Mouse (Mus musculus): Measurements from ENCODE around the gene Nab1. TPM values are rescaled to one million over a fixed set of nuclear protein-coding genes. Genes with fewer than 3 reads are reported as not detected.

Gene Nab1
- total and polyA plus RNA-seq, 3 experiments: 26.7 to 40.3 TPM; not detected in 1

DNA sequence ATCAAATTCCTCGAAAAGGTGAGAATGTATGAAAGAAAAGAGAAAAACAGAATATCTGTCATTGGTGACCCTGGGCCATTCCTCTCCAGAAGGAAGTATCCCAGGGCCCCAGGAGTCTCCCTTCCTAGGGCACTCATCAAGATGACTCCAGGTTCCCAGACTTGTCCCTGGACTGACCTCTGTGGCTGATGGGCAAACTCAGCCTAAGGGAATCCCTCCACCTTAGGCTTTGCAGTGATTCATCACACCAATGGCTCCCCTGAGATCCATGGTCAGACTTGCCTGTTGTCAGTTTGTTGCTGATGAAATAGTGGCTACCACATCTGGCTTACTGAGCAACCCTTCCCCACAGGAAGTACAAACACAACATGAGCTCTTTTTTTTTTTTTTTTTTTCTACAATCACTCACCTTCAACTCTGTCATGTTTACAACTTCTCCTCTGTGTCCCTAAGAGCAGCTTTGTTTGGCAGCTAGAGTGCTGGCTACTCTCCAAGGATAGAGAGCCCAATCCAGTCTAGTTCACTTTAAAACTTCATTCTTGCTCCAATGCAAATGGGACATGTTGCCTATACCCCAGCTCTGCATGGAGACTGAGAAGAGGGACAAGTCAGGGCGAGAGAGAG is 72.5 kb downstream of the Nab1 start:
- H3K4me3 ChIP-seq (ENCODE audit: control insufficient read depth in 1 of 2, insufficient read depth in 1 of 2, low read depth in 2 of 2, low read length in 2 of 2): no peak overlapping the region
- no peak overlapping the region for H3K27ac ChIP-seq (ENCODE audit: control insufficient read depth, low read depth, low read length)
- no peak overlapping the region for H3K9ac ChIP-seq (ENCODE audit: control insufficient read depth, low read depth, low read length, poor library complexity, severe bottlenecking)
- H3K79me2 ChIP-seq (ENCODE audit: control insufficient read depth, insufficient read depth, low read length, poor library complexity): no peaks in the 10 kb centered on the region
- H3K4me1 ChIP-seq (ENCODE audit: control insufficient read depth in 1 of 2, insufficient read depth in 2 of 2, low read length in 2 of 2): no peaks in the 10 kb centered on the region; a peak in 1 of 4 replicates
- no peak for DNase-seq (ENCODE audit: low read depth, low spot score)
- no peaks in the 10 kb centered on the region for H3K9me3 ChIP-seq (replicated peaks; ENCODE audit: insufficient read depth, low read length)
- TF ChIP-seq MAZ (IDR thresholded peaks at IDR 0.05; ENCODE audit: low read depth, low read length) (no peak), TCF12 (IDR thresholded peaks at IDR 0.05; ENCODE audit: low read depth, low read length) (no peak), MXI1 (IDR thresholded peaks at IDR 0.05; ENCODE audit: low read depth, low read length) (no peak), POLR2A (IDR thresholded peaks at IDR 0.05; ENCODE audit: control insufficient read depth in 1 of 2, insufficient read depth in 1 of 2, low read depth in 1 of 2, low read length in 2 of 2, poor library complexity in 1 of 2) (no peak), NRF1 (IDR thresholded peaks at IDR 0.05; ENCODE audit: insufficient read depth, low read depth, low read length, poor library complexity, severe bottlenecking) (no peak), SIN3A (IDR thresholded peaks at IDR 0.05; ENCODE audit: low read length) (no peak), MAFK (IDR thresholded peaks at IDR 0.05; ENCODE audit: borderline replicate concordance, low read depth, low read length) (no peak), ZMIZ1 (IDR thresholded peaks at IDR 0.05; ENCODE audit: low read depth, low read length) (no peak), GATA1 (IDR thresholded peaks at IDR 0.05; ENCODE audit: low read depth, low read length) (no peak), NELFE (IDR thresholded peaks at IDR 0.05; ENCODE audit: low read depth, low read length) (no peak), JUND (IDR thresholded peaks at IDR 0.05; ENCODE audit: low read depth, low read length) (no peak)
- H3K27me3 ChIP-seq (ENCODE audit: control insufficient read depth in 1 of 2, insufficient read depth in 2 of 2, low read length in 2 of 2): no peaks in the 10 kb centered on the region
- H3K36me3 ChIP-seq (ENCODE audit: control insufficient read depth in 1 of 2, insufficient read depth in 2 of 2, low read length in 2 of 2): peaks cover 0 to 3% of the 10 kb centered on the region in 2 experiments; a peak in 1 of 4 replicates

DNA sequence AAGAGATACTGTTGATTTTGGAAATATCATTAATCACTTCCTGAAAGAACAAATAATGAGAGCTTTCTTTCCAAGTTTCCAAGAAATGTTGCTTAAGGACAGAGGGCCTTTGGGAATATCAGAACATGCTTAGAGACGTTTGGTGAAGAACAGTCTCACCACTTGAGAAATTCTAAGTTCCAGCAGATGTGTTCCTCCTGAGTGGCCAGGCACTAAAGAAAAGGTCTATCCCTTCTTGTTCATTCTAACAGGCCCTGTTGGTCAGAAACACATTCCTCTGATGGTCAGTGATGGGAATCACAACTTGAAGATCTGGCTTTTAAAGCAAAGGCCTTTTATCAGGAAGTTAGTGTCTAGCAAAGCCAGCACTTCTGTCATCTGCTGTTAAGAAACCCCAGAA is 76.6 kb downstream of the Nab1 start:
- Histone ChIP-seq H3K9me3 (replicated peaks; ENCODE audit: insufficient read depth, low read length) (no peaks in the 10 kb centered on the region), H3K27ac (ENCODE audit: control insufficient read depth, low read depth, low read length) (no peak overlapping the region), H3K36me3 (ENCODE audit: control insufficient read depth in 1 of 2, insufficient read depth in 2 of 2, low read length in 2 of 2) (no peaks in the 10 kb centered on the region), H3K4me1 (ENCODE audit: control insufficient read depth in 1 of 2, insufficient read depth in 2 of 2, low read length in 2 of 2) (no peaks in the 10 kb centered on the region), H3K27me3 (ENCODE audit: control insufficient read depth in 1 of 2, insufficient read depth in 2 of 2, low read length in 2 of 2) (no peaks in the 10 kb centered on the region; a peak in 1 of 4 replicates), H3K79me2 (ENCODE audit: control insufficient read depth, insufficient read depth, low read length, poor library complexity) (no peaks in the 10 kb centered on the region), H3K4me3 (ENCODE audit: control insufficient read depth in 1 of 2, insufficient read depth in 1 of 2, low read depth in 2 of 2, low read length in 2 of 2) (no peak overlapping the region), H3K9ac (ENCODE audit: control insufficient read depth, low read depth, low read length, poor library complexity, severe bottlenecking) (no peak overlapping the region)
- TF ChIP-seq POLR2AphosphoS5 (IDR thresholded peaks at IDR 0.05; ENCODE audit: borderline replicate concordance, low read depth, low read length): no peak
- TF ChIP-seq USF1 (IDR thresholded peaks at IDR 0.05; ENCODE audit: low read depth, low read length): no peak
- no peak for TF ChIP-seq MYB (IDR thresholded peaks at IDR 0.05; ENCODE audit: low read depth, low read length)
- no peak for TF ChIP-seq POLR2AphosphoS2 (IDR thresholded peaks at IDR 0.05; ENCODE audit: low read length)
- no peak for TF ChIP-seq RCOR1 (IDR thresholded peaks at IDR 0.05; ENCODE audit: low read depth, low read length)
- no peak for TF ChIP-seq EP300 (IDR thresholded peaks at IDR 0.05; ENCODE audit: low read depth in 1 of 2, low read length in 2 of 2)
- TF ChIP-seq KAT2A (conservative IDR thresholded peaks at IDR 0.05; ENCODE audit: low read depth, low read length): no peak
- TF ChIP-seq MAX (IDR thresholded peaks at IDR 0.05; ENCODE audit: low read length): no peak
- no peak for TF ChIP-seq TCF12 (IDR thresholded peaks at IDR 0.05; ENCODE audit: low read depth, low read length)
- no peak for TF ChIP-seq SIN3A (IDR thresholded peaks at IDR 0.05; ENCODE audit: low read length)
- no peak for TF ChIP-seq CHD2 (IDR thresholded peaks at IDR 0.05; ENCODE audit: low read length)
- no peak for TF ChIP-seq HCFC1 (IDR thresholded peaks at IDR 0.05; ENCODE audit: low read depth, low read length)
- no peak for TF ChIP-seq TBP (IDR thresholded peaks at IDR 0.05; ENCODE audit: low read depth, low read length)
- no peak for TF ChIP-seq NRF1 (IDR thresholded peaks at IDR 0.05; ENCODE audit: insufficient read depth, low read depth, low read length, poor library complexity, severe bottlenecking)
- no peak for TF ChIP-seq CHD1 (IDR thresholded peaks at IDR 0.05; ENCODE audit: low read depth, low read length)
- TF ChIP-seq MEF2A (IDR thresholded peaks at IDR 0.05; ENCODE audit: extremely low read depth, insufficient replicate concordance, low read depth, low read length, poor library complexity, severe bottlenecking): no peak
- no peak for TF ChIP-seq ZC3H11A (IDR thresholded peaks at IDR 0.05; ENCODE audit: low read depth, low read length)
- no peak for TF ChIP-seq ZMIZ1 (IDR thresholded peaks at IDR 0.05; ENCODE audit: low read depth, low read length)
- DNase-seq (ENCODE audit: low read depth, low spot score): no peak

All from MEL (cell line).